Mouse (Mus musculus): ENCODE results near the gene Stk32b. TPM values are rescaled to one million over a fixed set of nuclear protein-coding genes. Genes with fewer than 3 reads are reported as not detected.

The Stk32b gene
- 0.03 TPM for polyA plus RNA-seq (2021)

- no peak for ATAC-seq
- no peak for DNase-seq (ENCODE audit: low read depth, low spot score)
- POLR2A ChIA-PET = no interaction called here
- H3K27me3 ChIP-seq = peaks cover 28% of the 10 kb centered on the region
- no peak for TF ChIP-seq CTCF (IDR thresholded peaks at IDR 0.05)
- CTCF ChIA-PET = no interaction called here
- in situ Hi-C loops (cut with MboI; ENCODE audit: low pct_unique_long_range_greater_than_20kb) = loop anchor here (5.0 to 25.0 kb wide), 2 partner anchors 329 to 419 kb away; no protein-coding TSS in a partner anchor
Observed at GRCm38 (mm10) chr5:37716505-37717372, at the start of gene Stk32b. TSS of gene Stk32b (minus strand) at chr5:37717171.

GRCm38 (mm10) chr5:37765851-37766250 lies 48.9 kb upstream of the Stk32b start:
- in situ Hi-C loops (cut with MboI; ENCODE audit: low pct_unique_long_range_greater_than_20kb) = no loop called here
- no peak for TF ChIP-seq CTCF (IDR thresholded peaks at IDR 0.05)
- no peak for DNase-seq (ENCODE audit: low read depth, low spot score)
- peaks cover 9% of the 10 kb centered on the region for H3K27me3 ChIP-seq
- CTCF ChIA-PET = interaction anchor here (1.1 kb wide), 1 partner anchor 8 kb away, joined by 3 read pairs; no protein-coding TSS in a partner anchor
- POLR2A ChIA-PET = no interaction called here
- no peak for ATAC-seq

GRCm38 (mm10) chr5:37762046-37762445 lies 45.1 kb upstream of the Stk32b start:
- CTCF ChIA-PET = interaction anchor here (2.1 kb wide), 1 partner anchor 12 kb away, joined by 5 read pairs; no protein-coding TSS in a partner anchor
- TF ChIP-seq CTCF (IDR thresholded peaks at IDR 0.05) = no peak
- ATAC-seq (no peak), DNase-seq (ENCODE audit: low read depth, low spot score) (no peak)
- POLR2A ChIA-PET = no interaction called here
- in situ Hi-C loops (cut with MboI; ENCODE audit: low pct_unique_long_range_greater_than_20kb) = no loop called here
- peaks cover 2% of the 10 kb centered on the region for H3K27me3 ChIP-seq

DNA sequence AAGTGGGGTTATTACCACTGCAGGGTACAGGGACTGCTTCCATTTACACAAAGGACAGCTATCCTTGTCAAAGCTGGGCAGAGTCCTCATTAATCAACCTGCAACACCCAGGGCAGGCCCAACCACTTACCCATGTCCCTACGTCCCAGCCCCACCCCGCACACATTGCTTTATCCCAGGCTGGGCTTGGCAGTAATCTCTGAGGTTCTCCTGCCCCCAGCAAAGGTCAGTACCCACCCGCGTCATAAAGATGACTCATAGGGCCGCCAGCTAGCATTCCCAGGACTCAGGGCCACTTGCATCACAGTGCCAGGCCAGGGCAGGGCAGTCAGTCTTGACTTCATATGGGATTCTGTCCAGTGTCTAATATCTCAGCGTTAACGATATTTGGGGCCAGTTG lies 36.4 kb upstream of the Stk32b start:
- ChIA-PET POLR2A (no interaction called here), CTCF (interaction anchor here (0.9 to 1.7 kb wide), 4 partner anchors 9 to 445 kb away, joined by 3 to 5 read pairs (median 3); no protein-coding TSS in a partner anchor)
- ATAC-seq (peak; percentile 20), DNase-seq (ENCODE audit: low read depth, low spot score) (peak; percentile 20)
- H3K27me3 ChIP-seq = peaks cover 4% of the 10 kb centered on the region
- TF ChIP-seq CTCF (IDR thresholded peaks at IDR 0.05) = no peak
- in situ Hi-C loops (cut with MboI; ENCODE audit: low pct_unique_long_range_greater_than_20kb) = loop anchor here (10.0 kb wide), 1 partner anchor 331 kb away; no protein-coding TSS in a partner anchor

DNA sequence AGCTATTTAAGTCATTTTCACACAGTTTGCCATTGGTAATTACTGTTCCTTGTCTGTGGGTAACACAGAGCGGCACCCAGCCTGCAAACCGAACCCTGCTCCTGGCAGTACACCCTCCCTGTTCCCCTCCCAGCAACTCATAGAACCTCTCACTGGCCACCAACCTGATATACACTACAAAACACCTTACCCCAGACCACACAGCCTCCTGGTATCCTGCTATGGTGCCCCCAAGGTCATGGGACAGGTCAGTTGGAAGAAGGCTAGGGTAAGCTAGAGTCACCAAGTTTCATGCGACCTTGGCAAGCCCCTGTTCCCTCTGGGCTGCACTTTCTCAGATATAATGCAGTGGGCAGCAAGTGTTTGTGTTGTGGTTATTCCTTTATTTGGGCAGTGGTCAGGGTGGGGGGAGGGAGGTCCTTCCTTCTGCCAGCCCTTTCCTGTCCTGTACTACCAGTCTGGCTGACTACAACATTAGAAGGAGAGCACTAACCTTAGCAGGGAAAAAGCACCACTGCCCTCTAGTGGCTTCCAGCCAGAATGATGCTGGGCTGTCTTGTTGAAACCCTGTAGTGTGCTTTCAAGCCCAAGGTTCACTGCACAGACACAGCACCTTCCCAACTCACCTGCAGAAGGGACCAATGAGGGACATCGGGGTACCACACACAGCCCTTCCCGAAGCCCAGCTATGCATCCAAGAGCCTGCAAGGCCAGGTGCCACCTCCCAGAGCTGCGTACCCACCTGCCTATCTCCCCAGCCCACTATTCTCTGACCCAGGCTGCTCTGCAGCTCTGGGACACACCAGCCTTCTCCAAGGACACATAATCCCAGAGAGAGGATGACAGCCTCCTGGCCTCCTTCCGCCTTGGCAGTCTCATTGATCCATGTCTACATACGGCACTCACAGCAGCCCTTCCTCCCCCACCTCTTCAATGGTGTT lies 35.3 kb upstream of the Stk32b start:
- peak; percentile 86 for TF ChIP-seq CTCF (IDR thresholded peaks at IDR 0.05)
- in situ Hi-C loops (cut with MboI; ENCODE audit: low pct_unique_long_range_greater_than_20kb) = loop anchor here (10.0 kb wide), 1 partner anchor 333 kb away; no protein-coding TSS in a partner anchor
- CTCF ChIA-PET = interaction anchor here (1.0 to 1.7 kb wide), 2 partner anchors 8 to 11 kb away, joined by 3 to 5 read pairs; no protein-coding TSS in a partner anchor
- H3K27me3 ChIP-seq = peaks cover 4% of the 10 kb centered on the region
- ATAC-seq (peak; percentile 66), DNase-seq (ENCODE audit: low read depth, low spot score) (peak; percentile 13)
- POLR2A ChIA-PET = no interaction called here

GRCm38 (mm10) chr5:37743889-37744707 lies 27.1 kb upstream of the Stk32b start:
- ChIA-PET CTCF (interaction anchor here (0.9 to 1.5 kb wide), 2 partner anchors 9 to 456 kb away, joined by 4 to 5 read pairs; no protein-coding TSS in a partner anchor), POLR2A (no interaction called here)
- DNase-seq (ENCODE audit: low read depth, low spot score) = no peak
- in situ Hi-C loops (cut with MboI; ENCODE audit: low pct_unique_long_range_greater_than_20kb) = no loop called here
- no peak for TF ChIP-seq CTCF (IDR thresholded peaks at IDR 0.05)
- no peak for ATAC-seq
- H3K27me3 ChIP-seq = peaks cover 4% of the 10 kb centered on the region

DNA sequence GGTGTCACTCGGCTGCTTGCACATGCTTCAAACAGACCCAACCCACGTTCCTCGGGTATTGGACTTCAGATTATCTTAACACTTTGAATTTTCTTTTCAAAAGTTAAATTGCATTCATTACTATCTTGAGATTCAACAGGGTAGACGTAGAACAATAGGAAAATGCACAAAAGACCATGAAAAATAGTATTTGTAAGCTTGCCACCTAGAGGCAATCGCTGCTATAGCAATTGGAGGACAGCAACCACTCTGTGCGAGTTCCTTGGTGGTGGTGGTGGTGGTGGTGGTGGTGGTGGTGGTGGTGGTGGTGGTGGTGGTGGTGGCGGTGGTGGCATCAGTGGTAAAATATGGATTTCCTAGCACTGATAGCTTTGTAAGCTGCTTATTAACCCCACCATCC lies 19.2 kb upstream of the Stk32b start:
- peak; percentile 31 for TF ChIP-seq CTCF (IDR thresholded peaks at IDR 0.05)
- no peak for DNase-seq (ENCODE audit: low read depth, low spot score)
- peaks cover 12% of the 10 kb centered on the region for H3K27me3 ChIP-seq
- in situ Hi-C loops (cut with MboI; ENCODE audit: low pct_unique_long_range_greater_than_20kb) = no loop called here
- ChIA-PET POLR2A (interaction anchor here (0.9 kb wide), 1 partner anchor 11 kb away, joined by 5 read pairs; no protein-coding TSS in a partner anchor), CTCF (interaction anchor here (1.0 to 1.2 kb wide), 3 partner anchors 11 to 447 kb away, joined by 3 to 4 read pairs (median 3); no protein-coding TSS in a partner anchor)
- no peak for ATAC-seq

DNA sequence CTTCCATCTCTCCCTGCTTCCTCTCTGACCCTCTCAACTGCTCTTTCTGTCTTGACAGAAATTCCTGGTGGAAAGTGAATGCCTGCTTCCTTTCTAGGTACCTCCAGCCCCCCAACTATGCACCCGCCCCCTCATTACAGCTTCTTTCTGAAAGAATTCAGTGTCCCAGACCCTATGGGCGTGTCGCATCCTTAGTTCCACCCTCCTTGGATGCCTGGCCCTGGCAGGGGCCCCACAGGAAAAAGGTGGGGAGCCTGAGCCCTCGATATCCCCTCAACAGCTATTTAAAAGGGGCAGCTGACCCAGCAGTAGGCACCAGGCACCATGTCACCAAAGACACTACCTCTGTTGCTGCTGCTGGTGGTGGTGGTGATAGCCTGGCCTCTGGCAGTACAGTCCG lies 18.3 kb upstream of the Stk32b start, which contains the start of gene Cytl1:
TSS of gene Cytl1 (plus strand) at position 296 of the 400 bp plus-strand sequence.
- ChIA-PET POLR2A (no interaction called here), CTCF (interaction anchor here (1.2 to 1.3 kb wide), 2 partner anchors 11 to 446 kb away, joined by 3 read pairs; no protein-coding TSS in a partner anchor)
- TF ChIP-seq CTCF (IDR thresholded peaks at IDR 0.05) = no peak
- ATAC-seq (no peak), DNase-seq (ENCODE audit: low read depth, low spot score) (no peak)
- peaks cover 15% of the 10 kb centered on the region for H3K27me3 ChIP-seq
- in situ Hi-C loops (cut with MboI; ENCODE audit: low pct_unique_long_range_greater_than_20kb) = no loop called here

GRCm38 (mm10) chr5:37730781-37731180 lies 13.8 kb upstream of the Stk32b start:
- DNase-seq (ENCODE audit: low read depth, low spot score) (no peak), ATAC-seq (no peak)
- H3K27me3 ChIP-seq = peaks cover 17% of the 10 kb centered on the region
- POLR2A ChIA-PET = no interaction called here
- no peak for TF ChIP-seq CTCF (IDR thresholded peaks at IDR 0.05)
- in situ Hi-C loops (cut with MboI; ENCODE audit: low pct_unique_long_range_greater_than_20kb) = no loop called here
- CTCF ChIA-PET = no interaction called here
